Mouse (Mus musculus) T-helper 2 cell (primary cell): ENCODE measurements around the gene Tspyl1.
"Not testable (repeated sequence)": the region's sequence is repeated elsewhere in the genome, so short reads cannot be mapped to it uniquely, and the experiment has no call there.

Experiments used
- in situ Hi-C: fragments of 300-600 bp; cut with MboI, MseI; formaldehyde crosslinking; loops from one replicate; pipeline ENCODE4 v1.15.1; 2025; ENCODE audit warnings: high pct_unique_total_duplicates

Gene Tspyl1

GRCm38 (mm10) chr10:34281962-34282388 is at the start of gene Tspyl1:
Gene Tspyl1, plus strand, starts transcription at chr10:34282190.
- in situ Hi-C loops = loop anchor here (5.0 kb wide), 1 partner anchor 265 kb away; the partner anchor contains the start of gene Rwdd1

DNA sequence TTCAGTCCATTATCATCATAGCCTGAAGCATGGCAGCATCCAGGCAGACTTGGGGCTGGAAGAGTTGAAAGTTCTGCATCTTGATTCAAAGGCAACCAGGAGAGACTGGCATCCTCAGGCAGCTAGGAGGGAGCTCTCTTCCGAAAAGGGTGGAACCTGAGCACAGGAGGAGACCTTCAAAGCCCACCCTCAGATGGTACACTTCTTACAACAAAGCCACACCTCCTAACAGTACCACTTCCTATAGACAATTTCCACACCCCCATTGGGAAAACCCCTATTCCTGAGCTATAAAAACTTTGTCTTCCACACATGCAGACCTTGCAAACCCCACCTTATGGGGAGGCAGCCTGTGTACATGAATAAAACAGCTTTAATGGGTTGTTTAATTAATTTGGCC is 48.6 kb upstream of the Tspyl1 start:
- in situ Hi-C loops = no loop called here

DNA sequence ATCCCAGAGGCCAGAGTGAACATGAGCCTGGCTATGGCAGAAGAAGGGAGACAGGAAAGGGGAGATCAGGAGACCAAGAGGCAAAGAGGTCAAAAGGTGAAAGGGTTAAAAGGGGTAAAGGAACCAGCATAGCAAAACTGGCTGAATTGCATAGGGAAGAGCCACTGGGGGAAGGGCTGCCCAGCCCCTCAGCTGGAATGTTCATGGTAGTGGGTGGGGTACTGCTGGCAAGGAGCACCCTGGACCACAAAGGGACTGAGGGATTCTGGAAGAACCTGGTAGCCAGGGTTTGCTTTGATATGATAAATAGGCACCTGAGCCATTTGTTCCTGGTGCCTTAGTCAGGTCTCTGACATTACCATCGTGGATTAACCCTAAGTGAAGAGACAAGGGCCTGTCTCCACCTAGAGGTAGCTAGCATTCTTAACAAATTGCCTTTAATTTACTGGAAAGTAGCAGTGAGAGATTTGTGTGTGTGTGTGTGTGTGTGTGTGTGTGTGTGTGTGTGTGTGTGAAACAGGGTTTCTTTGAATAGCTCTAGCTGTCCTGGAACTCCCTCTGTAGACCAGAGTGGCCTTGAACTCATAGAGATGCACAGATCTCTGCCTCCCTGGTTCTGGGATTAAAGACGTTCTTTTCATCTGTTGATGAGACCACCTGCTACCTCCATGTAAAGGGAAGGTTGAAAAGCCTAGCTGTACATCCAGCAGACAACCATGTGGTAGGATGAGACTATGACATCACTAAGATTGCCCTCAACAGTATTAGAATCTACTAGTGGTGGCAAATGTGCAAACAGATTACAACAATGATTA is 47.9 kb upstream of the Tspyl1 start:
- in situ Hi-C loops = no loop called here

DNA sequence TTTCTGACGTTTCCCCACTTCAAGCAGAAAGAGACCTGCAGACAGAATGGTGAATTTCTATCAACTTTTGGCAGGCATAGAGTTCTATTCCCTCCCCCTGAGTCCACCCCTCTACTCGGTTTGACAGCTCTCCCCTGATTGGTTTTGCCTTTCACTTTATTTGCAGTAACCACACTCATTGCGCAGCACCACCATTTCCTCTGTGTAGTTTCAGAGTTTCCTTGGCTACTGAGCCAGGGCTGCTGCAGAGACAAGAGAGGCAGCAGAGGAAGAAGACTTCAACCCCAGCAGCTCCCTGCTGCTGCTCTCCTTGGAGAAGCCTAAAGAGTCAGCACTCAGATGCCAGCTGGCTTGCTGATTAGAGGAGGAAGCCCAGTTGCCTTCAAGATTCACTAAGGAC is 46.6 kb upstream of the Tspyl1 start:
- in situ Hi-C loops = no loop called here

- in situ Hi-C loops = no loop called here
Observed at GRCm38 (mm10) chr10:34236569-34236968, 45.4 kb upstream of the Tspyl1 start.

GRCm38 (mm10) chr10:34238536-34238935 is 43.5 kb upstream of the Tspyl1 start:
- in situ Hi-C loops = no loop called here

GRCm38 (mm10) chr10:34244745-34245144 is 37.2 kb upstream of the Tspyl1 start:
- in situ Hi-C loops = no loop called here

DNA sequence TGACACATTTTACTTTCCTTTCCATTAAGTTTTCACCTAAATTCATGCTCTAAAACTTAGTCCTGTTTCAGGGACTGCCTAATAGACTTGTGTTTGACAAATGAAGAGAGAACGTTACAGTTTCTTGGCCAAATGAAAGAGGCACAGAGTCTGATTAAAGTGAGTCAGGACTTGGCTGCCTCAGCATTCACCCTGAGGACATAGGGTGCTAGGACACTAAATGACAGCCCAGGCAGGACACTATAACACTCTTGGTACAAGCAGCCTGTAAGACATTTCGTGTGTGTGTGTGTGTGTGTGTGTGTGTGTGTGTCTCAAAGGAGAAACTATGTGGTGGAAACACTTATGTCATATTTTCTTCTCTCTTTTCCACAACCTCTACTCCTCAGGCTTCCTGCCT is 35.9 kb upstream of the Tspyl1 start:
- in situ Hi-C loops = no loop called here

- in situ Hi-C loops = no loop called here
Observed at GRCm38 (mm10) chr10:34247757-34248156, 34.2 kb upstream of the Tspyl1 start.

DNA sequence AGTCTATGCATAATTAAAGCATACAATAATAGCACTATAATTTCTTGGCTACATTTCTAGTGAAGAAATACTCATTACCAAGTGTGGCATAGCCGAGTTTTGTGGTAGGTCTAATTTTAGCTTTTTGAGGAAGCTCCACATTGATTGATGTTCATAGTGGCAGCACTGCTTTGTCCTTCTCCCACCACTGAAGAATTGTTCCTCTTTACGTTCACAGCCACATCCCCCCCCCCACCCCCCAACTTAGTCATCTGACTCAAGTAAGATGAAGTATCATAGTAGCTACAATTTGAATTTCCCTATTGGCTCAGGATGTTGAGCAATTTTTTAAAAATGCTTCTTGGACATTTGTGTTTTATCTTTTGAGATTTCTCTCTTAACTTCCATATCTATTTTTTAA is 32.4 kb upstream of the Tspyl1 start:
- in situ Hi-C loops = no loop called here

- in situ Hi-C loops = not testable (repeated sequence)
Observed at GRCm38 (mm10) chr10:34252833-34253232, 29.2 kb upstream of the Tspyl1 start.

DNA sequence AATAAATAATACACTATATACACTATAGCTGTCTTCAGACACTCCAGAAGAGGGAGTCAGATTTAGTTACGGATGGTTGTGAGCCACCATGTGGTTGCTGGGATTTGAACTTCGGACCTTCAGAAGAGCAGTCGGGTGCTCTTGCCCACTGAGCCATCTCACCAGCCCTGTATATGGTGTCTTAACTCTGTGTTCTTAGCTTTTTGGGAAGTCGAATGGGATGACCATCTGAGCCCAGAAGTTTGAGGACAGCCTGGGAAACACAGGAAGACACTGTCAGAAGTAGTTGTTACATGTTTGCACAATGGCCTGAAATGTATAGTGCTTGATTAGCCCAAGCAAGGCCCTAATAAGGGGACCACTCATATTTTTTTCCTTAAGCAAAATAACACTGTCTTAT is 16.9 kb upstream of the Tspyl1 start:
- in situ Hi-C loops = no loop called here

DNA sequence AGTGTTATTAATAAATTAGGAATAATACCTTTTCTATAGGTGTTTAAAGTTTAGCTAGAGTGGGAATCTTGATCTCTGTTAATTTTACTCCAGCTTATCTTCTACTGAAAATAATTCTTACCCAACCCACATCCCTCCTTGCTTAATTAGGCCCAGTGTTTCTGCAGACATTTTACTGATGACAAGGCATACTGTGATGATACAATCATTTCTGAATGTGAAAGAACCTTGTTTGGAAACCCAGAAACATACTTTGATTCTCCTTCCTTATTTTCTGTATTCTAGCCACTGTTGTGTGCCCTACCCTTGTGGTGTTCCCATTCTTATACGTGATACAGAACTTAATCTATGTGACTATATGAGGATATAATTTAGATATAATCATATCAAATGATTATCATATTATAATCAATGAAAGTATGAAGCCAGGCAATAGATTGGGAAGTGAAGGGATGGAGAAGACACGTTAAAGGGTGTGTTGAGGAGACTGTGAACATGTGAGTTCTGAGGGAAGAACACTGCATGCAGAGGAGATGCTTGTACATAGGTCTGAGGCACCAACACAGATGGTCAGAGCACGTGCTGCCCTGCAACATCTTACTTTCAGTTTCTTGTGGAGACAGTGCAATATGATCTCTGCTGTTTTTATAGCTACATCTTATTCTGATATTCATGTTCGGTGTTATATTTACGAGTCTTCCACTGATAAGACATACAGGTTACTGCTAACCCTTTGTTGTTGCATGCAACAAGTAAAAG is 14.5 kb upstream of the Tspyl1 start:
- in situ Hi-C loops = no loop called here

DNA sequence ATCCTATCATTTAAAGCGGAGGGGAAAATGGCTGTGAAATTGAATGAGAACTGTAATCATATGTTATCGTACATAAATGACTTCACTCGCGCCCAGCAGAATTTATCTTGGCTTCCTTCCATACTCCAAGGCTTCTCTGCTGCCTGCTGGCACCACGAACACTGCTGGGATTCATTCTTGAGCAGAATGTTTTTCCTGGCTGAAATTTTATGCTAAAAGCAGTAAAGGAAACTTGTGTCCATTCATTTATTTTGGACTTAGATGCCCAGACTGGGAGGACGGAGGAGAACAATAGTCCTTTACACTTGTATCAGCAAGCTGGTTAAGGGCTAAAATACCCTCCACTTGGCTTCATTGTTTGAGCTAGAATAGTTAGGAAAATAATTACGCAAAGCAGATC is 10.3 kb upstream of the Tspyl1 start:
- in situ Hi-C loops = no loop called here

DNA sequence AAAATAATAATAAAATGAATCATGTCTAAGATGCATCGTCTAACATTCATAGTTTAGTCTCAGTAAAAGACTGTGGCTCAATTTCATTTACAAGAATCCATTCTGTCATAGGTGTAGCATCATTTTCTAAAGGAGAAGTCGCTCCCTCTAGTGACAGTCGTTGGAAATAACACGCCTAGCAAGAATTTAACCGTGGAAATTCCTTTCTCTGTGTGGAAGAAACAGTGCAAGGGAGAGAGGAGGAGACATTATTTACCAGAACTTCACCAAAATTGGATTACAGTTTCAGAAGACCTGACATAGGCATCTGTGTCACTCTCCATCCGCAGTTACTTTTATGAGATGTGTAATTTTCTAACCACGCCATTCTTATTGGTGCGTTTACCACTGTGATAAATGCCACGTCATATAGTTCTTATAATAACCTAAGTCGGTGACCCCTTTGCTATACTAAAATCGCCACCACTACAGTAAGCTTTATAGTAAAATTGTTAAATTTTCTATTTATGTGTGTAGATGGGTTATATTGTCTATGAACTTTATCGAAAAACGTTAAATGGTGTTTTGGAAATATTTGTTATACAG is 1.3 kb upstream of the Tspyl1 start:
- in situ Hi-C loops = loop anchor here (5.0 kb wide), 1 partner anchor 263 kb away; the partner anchor contains the start of gene Rwdd1

DNA sequence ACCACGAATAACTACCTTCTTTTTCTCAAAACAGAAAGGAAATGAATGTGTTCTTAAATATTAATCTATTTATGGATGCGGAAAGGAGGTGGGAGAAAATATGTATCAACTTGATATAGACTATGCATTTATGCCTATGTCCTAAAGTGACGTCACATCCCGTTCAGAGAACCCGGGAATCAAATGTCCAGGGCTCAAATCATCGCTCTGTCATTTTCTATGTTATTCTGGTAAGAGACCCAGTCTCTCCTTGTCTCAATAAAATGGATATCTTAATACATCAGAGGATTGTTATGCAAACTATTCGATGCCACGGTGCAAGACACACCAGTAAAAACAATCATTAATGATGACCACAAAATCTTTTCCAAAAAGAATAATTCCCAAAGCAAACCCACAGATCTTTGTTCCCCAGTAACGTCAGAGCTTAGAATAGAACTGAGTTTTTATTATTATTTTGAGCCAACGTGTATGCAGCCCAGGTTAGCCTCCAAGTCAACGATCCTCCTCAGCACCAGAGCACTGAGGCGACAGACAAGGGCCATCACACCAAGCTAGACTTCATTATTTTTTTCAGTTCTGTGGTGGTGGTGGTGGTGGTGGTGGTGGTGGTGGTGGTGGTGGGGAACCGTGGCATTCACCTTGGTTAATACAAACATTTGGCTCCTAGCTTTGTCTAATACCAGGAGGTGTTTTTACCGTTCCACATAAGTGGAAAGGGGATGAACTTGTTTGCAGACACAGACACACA is 604 bp upstream of the Tspyl1 start:
- in situ Hi-C loops = loop anchor here (5.0 kb wide), 1 partner anchor 264 kb away; the partner anchor contains the start of gene Rwdd1

- in situ Hi-C loops = loop anchor here (5.0 kb wide), 1 partner anchor 265 kb away; the partner anchor contains the start of gene Rwdd1
Observed at GRCm38 (mm10) chr10:34282420-34283238, 639 bp downstream of the Tspyl1 start.

- in situ Hi-C loops = no loop called here
Observed at GRCm38 (mm10) chr10:34296911-34297298, 14.9 kb downstream of the Tspyl1 start.

GRCm38 (mm10) chr10:34297299-34297979 is 15.4 kb downstream of the Tspyl1 start, which contains the start of gene Tspyl4:
Gene Tspyl4, plus strand, starts transcription at chr10:34297442.
- in situ Hi-C loops = no loop called here
